Comparison of ENCODE assay signal across 11 mouse cellular contexts in the genomic region with DNA sequence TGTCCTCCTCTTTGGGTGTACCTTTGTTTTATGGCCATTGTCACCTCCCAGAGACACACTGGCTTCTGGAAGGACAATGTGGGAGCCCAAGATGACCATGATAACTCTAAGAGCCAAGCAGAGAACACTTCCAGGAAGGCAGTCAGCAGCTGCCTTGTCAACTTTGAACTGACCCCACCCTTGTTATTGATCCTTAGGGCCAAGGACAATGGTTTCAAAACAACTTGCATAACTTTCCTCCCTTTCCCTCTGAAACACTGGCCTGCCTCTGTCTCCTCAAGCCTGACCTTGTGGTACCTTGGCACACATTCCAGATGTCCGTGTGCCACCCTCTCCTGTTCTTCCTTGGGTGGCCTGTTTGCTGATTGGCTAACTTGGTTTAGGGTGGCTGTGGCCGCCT.
A peak's percentile ranks its signal among the peaks of the same experiment; 100 is the strongest.
DNase-seq lines count a peak whose midpoint lies in the region; ATAC-seq lines count a peak whose summit lies in the region.
"Had no signal": no experiment of that assay in that cellular context is flagged by ENCODE, and none has a peak within 500 bp of the region (broad histone marks: within the 10 kb centered on the region; RNA-seq: fewer than 3 reads in every experiment).

No protein-coding gene starts in this region.

- H3K4me2 ChIP-seq in neural tube, embryonic 13.5 days = no peak overlapping the region
- H3K4me2 ChIP-seq in neural tube, embryonic 15.5 days = no peak overlapping the region
- H3K4me2 ChIP-seq in intestine, embryonic 15.5 days (replicated peaks) = no peak overlapping the region

- no peaks in the 10 kb centered on the region for H3K9me3 ChIP-seq in neural tube, embryonic 13.5 days
- no peaks in the 10 kb centered on the region for H3K9me3 ChIP-seq in neural tube, embryonic 15.5 days (replicated peaks)
- no peaks in the 10 kb centered on the region for H3K9me3 ChIP-seq in intestine, embryonic 15.5 days
- H3K9me3 ChIP-seq: hindbrain, embryonic 10.5 days had no signal

- H3K4me3 ChIP-seq in neural tube, embryonic 13.5 days = no peak overlapping the region
- no peak overlapping the region for H3K4me3 ChIP-seq in neural tube, embryonic 15.5 days (replicated peaks)
- no peak overlapping the region for H3K4me3 ChIP-seq in intestine, embryonic 15.5 days (replicated peaks)
- H3K4me3 ChIP-seq: hindbrain, embryonic 10.5 days had no signal

- DNase-seq in gastrocnemius, postnatal 25 days = peak; percentile 41
- DNase-seq in gastrocnemius, postnatal 10 days = no peak
- peak; percentile 65 for DNase-seq in yolk sac, embryonic 10.5 days (ENCODE audit: low spot score)
- DNase-seq in embryo, embryonic 10.5 days (ENCODE audit: low spot score) = no peak
- DNase-seq: thymus, adult 18-20 months had no signal

- H3K36me3 ChIP-seq in neural tube, embryonic 13.5 days = no peaks in the 10 kb centered on the region
- no peaks in the 10 kb centered on the region for H3K36me3 ChIP-seq in neural tube, embryonic 15.5 days
- H3K36me3 ChIP-seq in intestine, embryonic 15.5 days = no peaks in the 10 kb centered on the region
- H3K36me3 ChIP-seq: hindbrain, embryonic 10.5 days had no signal

- ATAC-seq in neural tube, embryonic 13.5 days (ENCODE audit: low read depth) = no peak
- ATAC-seq in neural tube, embryonic 15.5 days (ENCODE audit: low FRiP score) = no peak
- peak; percentile 39; the same call in 1 of the 2 replicates for ATAC-seq in intestine, embryonic 15.5 days
- no peak for ATAC-seq in inflammation-experienced regulatory T-cells, adult 6 months

- no peak overlapping the region for H3K9ac ChIP-seq in neural tube, embryonic 13.5 days
- no peak overlapping the region for H3K9ac ChIP-seq in neural tube, embryonic 15.5 days (replicated peaks)
- H3K9ac ChIP-seq in intestine, embryonic 15.5 days = no peak overlapping the region

- no peaks in the 10 kb centered on the region for H3K27me3 ChIP-seq in neural tube, embryonic 13.5 days
- no peaks in the 10 kb centered on the region for H3K27me3 ChIP-seq in neural tube, embryonic 15.5 days (replicated peaks)
- H3K27me3 ChIP-seq in intestine, embryonic 15.5 days (replicated peaks) = no peaks in the 10 kb centered on the region

- peaks cover 15% of the 10 kb centered on the region for H3K4me1 ChIP-seq in neural tube, embryonic 13.5 days (replicated peaks)
- H3K4me1 ChIP-seq in neural tube, embryonic 15.5 days = peaks cover 18% of the 10 kb centered on the region
- peaks cover 29% of the 10 kb centered on the region; the same call in 1 of the 2 replicates for H3K4me1 ChIP-seq in intestine, embryonic 15.5 days (replicated peaks)

- 80% methylated on average over 2 of the region's 2 CpGs for WGBS in neural tube, embryonic 13.5 days
- WGBS in neural tube, embryonic 15.5 days = 83% methylated on average over 2 of the region's 2 CpGs
- 73% methylated on average over 2 of the region's 2 CpGs for WGBS in intestine, embryonic 15.5 days

- 0 out of 2 replicates have a peak overlapping the region, but pooled peaks have one; percentile 49 for H3K27ac ChIP-seq in neural tube, embryonic 13.5 days (replicated peaks)
- no peak overlapping the region for H3K27ac ChIP-seq in neural tube, embryonic 15.5 days (replicated peaks)
- peak overlapping the region; percentile 65 for H3K27ac ChIP-seq in intestine, embryonic 15.5 days
- H3K27ac ChIP-seq: hindbrain, embryonic 10.5 days; macrophage had no signal

Comparison
In these comparisons a context has a peak if more than half of its experiments do, and no peak if none do; other contexts are left out.
1. DNase-seq: peak in gastrocnemius, postnatal 25 days (single experiment) and yolk sac, embryonic 10.5 days (single experiment); none in gastrocnemius, postnatal 10 days (single experiment) and embryo, embryonic 10.5 days (single experiment).